Mouse (Mus musculus) frontal cortex, postnatal 25 days (tissue): ENCODE data around the gene Ndrg4.
"Not testable (repeated sequence)": the region's sequence is repeated elsewhere in the genome, so short reads cannot be mapped to it uniquely, and the experiment has no call there.

Experiments used
- DNase-seq, 2 experiments: peaks; one replicate each; pipeline ENCODE4 v3.0.0; 2022; ENCODE audit warnings: low spot score in 2 of 2

Gene Ndrg4

GRCm38 (mm10) chr8:95676631-95677030 lies at the start of gene Ndrg4:
TSS of gene Ndrg4 (plus strand) at chr8:95676980.
- DNase-seq = no peak

DNA sequence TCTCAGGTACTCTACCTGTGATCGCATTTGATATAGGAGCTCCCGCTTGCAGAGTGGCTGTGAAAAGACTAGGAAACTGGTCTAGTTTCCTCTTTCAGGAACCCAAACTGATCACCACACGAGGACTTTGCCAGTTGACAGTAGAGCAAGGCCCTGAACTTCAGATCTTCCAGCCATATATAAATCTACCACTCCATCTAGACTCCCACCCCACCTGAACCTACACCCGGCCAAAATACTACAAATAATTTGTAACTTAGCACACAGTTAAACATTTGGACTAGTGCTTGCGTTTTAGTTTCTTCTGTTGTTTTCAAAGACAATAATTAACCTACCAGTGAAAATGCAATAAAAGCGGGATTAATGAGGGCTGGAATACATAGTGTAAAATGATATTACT lies 43.9 kb upstream of the Ndrg4 start:
- no peak for DNase-seq

DNA sequence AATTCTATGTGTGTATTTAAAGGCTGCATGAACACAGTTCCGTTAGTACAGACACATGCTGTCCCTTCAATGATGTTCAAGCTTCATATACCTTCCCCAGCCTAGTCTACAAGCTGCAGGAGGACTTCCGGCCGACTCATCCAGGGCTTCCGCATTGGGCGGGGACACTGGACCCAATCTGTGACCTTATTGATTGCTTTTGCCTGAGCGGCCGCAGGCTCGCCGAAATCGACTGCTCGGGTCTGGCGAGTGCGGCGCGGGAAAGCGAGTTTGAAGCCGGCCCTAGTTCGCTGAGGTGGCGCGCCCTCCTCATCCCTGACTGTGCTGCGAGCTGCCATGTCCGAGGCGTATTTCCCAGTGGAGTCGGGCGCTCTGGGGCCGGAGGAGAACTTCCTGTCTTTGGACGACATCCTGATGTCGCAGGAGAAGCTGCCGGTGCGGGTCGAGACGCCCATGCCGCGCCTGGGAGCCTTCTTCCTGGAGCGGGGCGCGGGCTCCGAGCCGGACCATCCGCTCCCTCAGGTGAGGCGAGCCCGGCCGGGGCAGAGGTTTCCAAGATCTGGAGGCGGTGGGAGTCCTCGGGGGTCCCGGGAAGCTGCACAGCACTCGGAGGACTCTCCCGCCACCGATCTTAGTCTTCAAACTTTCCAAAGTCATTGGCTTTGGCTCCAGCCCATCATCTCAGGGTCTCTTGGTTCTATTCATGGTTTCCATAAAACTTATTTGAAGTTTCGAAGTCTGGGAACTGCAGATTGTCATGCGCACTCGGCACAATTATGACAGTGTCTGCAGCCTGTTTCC lies 43.3 kb upstream of the Ndrg4 start, which contains the start of gene Gins3:
Gins3 (plus strand) TSS at position 192 of the 801 bp plus-strand sequence.
- peak; percentile 86 to 94 for DNase-seq

DNA sequence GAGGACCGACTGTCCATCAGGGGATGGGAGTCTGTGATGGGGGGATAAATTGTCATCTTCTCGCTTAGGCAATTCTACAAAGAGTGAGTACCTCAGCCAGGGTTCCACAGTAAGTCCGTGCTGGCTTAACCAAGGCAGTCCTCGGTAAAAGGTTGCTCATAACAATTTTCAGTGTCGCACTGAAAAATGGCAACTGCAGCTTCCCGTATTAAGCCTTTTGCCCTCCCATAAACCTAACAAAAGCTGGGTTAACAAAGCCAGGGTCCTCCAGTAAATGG lies 42.8 kb upstream of the Ndrg4 start:
- no peak for DNase-seq

- DNase-seq = no peak
Measured at GRCm38 (mm10) chr8:95644942-95645341, 31.8 kb upstream of the Ndrg4 start.

DNA sequence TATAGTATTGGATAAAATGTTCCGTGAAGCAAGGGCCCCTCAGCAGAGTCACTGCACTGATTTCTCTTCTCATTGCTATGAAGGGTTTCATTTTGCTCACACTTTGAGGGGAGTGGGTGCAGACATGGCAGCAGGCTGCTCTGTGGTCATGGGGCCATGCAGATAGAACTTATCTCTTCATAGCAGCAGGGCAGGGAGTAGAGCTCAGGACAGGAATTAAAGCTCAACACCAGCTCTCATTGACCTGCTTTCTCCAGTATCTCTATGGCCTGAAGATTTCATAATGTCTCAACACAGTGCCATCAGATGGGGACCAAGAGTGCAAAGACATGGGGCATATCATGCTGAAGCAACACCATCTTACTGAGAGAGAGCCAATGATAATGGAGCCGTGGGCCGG lies 28.5 kb upstream of the Ndrg4 start:
- DNase-seq = no peak

DNA sequence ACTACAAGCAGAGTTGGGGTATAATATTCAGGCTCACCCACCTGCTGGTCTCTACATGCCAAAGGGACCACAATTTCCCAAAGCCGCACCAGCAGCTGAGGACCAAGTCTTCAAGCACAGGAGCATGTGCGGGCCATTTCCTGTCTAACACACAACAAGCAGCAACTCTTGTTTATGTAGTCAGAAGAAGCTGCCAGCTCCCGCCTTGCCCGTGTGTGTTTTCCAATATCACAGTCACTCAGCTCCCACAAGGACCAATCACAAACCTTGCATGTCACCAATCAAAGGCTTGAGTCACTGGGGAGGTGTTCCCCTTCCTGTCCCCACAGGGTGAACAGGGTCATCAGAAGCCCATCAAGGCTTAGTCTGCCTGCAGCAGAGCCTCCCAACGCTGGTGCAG lies 23.4 kb upstream of the Ndrg4 start:
- no peak for DNase-seq

GRCm38 (mm10) chr8:95655831-95656230 lies 20.9 kb upstream of the Ndrg4 start:
- DNase-seq = no peak

DNA sequence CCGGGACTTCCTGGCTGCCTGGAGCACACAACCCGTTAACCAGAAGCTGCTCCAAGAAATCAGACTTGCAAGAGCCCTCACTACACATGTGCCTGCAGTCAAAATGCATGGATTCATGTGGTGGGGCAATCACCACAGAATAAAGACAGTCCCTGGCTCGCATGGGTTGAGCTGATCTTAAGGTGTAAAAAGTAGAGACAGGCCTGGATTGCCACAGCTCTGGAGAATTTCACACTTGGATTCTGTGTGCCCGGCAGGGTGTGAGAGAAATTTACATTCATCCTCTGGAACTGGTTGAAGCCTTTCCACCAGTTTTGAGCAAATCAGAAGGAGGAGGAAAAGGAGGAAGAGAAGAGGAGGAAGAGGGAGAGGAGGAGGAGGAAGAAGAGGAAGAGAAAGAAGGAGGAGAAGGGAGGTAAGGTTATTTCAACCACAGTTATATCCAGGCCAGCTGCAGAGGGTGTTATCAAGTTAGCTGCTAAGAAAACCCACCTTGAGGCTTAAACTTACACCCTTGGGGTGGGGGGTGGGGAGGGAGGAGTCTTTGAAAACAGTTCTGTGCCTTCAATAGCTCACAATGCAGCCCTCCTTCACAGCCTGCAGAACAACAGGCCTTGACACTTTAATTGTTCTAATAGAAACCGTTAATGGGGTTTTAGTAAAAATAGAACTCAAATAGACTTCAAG lies 20.3 kb upstream of the Ndrg4 start:
- DNase-seq = no peak

GRCm38 (mm10) chr8:95657523-95657922 lies 19.3 kb upstream of the Ndrg4 start:
- no peak for DNase-seq

GRCm38 (mm10) chr8:95660334-95660882 lies 16.4 kb upstream of the Ndrg4 start:
- no peak for DNase-seq

- no peak for DNase-seq
Measured at GRCm38 (mm10) chr8:95661085-95661484, 15.7 kb upstream of the Ndrg4 start.

GRCm38 (mm10) chr8:95661575-95661974 lies 15.2 kb upstream of the Ndrg4 start:
- no peak for DNase-seq

GRCm38 (mm10) chr8:95662885-95663598 lies 13.7 kb upstream of the Ndrg4 start:
- DNase-seq = no peak

DNA sequence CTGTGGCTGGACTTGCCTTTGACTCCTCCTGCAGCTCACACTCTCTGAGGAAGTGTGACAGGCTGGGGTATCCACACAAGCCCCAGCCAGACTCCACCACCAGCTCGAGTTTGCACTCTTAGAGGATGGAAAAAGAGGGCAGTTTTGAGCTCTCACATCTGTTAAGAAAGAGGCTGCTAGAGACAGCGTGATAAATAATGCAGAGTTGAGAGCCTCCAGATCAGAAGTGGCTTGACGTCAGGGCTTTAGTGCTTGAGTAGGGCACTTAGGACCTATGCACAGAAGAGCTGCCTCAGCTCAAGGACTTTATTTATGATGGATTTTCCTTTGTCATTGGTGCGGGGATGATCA lies 13.2 kb upstream of the Ndrg4 start:
- DNase-seq = no peak

- DNase-seq = not testable (repeated sequence)
Measured at GRCm38 (mm10) chr8:95665813-95666452, 10.8 kb upstream of the Ndrg4 start.

DNA sequence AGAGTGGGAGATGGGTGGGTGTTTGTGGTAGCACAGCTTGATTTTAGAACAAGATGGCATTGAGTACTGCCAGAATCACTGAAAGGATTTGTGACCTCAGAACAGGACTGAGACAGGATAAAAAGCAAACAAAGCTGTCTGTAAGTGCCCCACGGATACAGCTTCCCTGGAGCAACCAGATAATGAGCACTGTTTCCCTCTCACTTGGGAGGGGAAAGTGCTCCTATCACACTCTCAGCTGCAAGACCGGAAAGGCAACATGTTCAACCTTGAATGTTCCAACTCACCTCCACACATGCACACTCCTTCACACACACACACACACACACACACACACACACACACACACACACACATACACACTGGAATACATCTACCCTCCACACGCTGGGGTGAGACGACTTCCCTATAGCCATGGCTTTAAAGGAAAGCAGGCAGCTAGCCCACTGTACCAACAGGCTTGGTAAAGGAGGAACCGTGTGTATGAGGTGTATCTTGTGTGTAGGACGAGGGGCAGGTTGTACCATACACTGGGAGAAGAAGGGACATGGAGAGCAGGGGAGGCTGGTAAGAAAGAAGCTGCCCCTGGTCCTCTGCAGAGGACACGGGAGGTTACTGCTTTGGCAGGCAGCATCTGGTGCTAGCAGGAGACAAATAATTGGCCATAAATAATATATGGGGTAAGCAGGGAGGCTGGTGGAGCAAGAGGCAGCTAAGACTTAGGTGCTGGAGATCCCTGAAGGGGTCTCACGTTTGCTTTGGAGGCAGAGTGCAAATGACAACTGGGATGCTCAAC lies 8.4 kb upstream of the Ndrg4 start:
- no peak for DNase-seq

GRCm38 (mm10) chr8:95669967-95670366 lies 6.8 kb upstream of the Ndrg4 start:
- no peak for DNase-seq

DNA sequence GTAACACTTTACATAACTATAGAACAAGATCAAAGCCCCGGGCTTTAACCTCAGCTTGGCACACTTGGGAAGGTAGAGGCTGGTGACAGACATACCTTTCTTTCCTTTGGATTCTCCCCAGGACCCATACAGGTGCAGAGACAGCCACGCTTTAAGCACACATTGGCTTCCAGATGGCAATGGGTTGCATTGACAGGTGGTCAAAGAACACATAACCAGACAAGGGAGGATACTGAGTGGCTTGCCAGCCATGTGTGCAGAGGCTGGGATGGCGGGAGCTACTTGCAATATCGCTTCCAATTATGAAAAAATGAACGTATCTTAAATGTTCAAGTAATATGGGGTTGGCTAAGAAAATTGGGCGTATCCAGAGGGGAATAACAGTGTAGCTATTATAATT lies 4.9 kb upstream of the Ndrg4 start:
- DNase-seq = no peak

- DNase-seq = no peak
Measured at GRCm38 (mm10) chr8:95672811-95673210, 4.0 kb upstream of the Ndrg4 start.

- no peak for DNase-seq
Measured at GRCm38 (mm10) chr8:95677591-95678023, 827 bp downstream of the Ndrg4 start.
